Mouse (Mus musculus): Measurements from ENCODE around the gene Ankrd44. TPM values are rescaled to one million over a fixed set of nuclear protein-coding genes. Genes with fewer than 3 reads are reported as not detected.

Ankrd44 gene
- polyA plus RNA-seq, 1 experiment, result 18.6 TPM

DNA sequence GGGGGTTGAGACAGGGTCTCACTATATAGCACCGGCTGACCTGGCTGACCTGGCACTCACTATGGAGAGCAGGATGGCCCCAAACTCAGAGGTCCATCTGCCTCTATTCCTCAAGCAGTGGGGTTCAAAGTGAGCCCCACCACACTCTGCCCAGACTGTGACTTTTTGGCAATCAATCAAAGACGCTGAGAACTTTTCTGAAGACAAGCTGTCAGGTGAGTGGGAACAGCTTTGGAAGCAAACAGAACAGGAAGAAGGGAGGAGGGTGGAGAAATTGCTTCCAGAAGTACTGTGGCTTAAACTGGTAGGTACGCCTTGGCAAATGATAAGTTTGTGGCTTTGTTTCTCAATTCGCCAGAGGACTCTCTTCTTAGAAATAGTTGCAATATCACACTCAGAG lies 9.7 kb downstream of the Ankrd44 start:
- H3K27me3 ChIP-seq (ENCODE audit: control insufficient read depth, insufficient read depth, low read length), result no peaks in the 10 kb centered on the region
- no peak overlapping the region for H3K27ac ChIP-seq (ENCODE audit: insufficient read depth, low read length)
- WGBS, result 75% methylated on average over 4 of the region's 4 CpGs
- no peak overlapping the region for H3K4me3 ChIP-seq (replicated peaks; ENCODE audit: insufficient read depth, low read depth, low read length)
- no peak for TF ChIP-seq CTCF (IDR thresholded peaks at IDR 0.05; ENCODE audit: borderline replicate concordance, insufficient read depth, low read depth, low read length)
- TF ChIP-seq POLR2A (IDR thresholded peaks at IDR 0.05; ENCODE audit: borderline replicate concordance, insufficient read depth, low read length), result no peak
- DNase-seq, result no peak
- no peaks in the 10 kb centered on the region for H3K4me1 ChIP-seq (ENCODE audit: control insufficient read depth, insufficient read depth, low read length)

DNA sequence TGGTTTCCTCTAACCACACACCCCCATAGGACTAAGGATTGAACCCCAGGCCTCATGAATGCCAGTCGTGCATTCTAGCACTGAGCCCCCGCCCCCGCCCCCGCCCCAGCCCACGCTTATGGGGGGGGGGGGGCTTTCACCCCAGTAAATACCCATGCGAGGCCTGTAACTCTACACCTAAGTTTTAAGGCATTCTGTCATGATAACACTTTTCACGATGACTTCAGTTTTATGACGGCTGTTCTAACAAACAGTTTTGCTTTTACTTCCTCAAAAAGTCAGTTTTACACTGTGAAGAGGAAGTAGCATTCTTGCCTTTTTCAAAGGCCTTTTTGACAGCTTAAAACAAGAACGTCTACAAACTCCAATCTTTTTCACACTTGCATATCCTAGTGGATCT lies 11.8 kb downstream of the Ankrd44 start:
- Histone ChIP-seq H3K27me3 (ENCODE audit: control insufficient read depth, insufficient read depth, low read length) (no peaks in the 10 kb centered on the region), H3K4me3 (replicated peaks; ENCODE audit: insufficient read depth, low read depth, low read length) (no peak overlapping the region), H3K27ac (ENCODE audit: insufficient read depth, low read length) (no peak overlapping the region), H3K4me1 (ENCODE audit: control insufficient read depth, insufficient read depth, low read length) (no peaks in the 10 kb centered on the region)
- WGBS, result 81% methylated on average over 9 of the region's 9 CpGs
- TF ChIP-seq POLR2A (IDR thresholded peaks at IDR 0.05; ENCODE audit: borderline replicate concordance, insufficient read depth, low read length) (no peak), CTCF (IDR thresholded peaks at IDR 0.05; ENCODE audit: borderline replicate concordance, insufficient read depth, low read depth, low read length) (no peak)
- DNase-seq, result no peak

DNA sequence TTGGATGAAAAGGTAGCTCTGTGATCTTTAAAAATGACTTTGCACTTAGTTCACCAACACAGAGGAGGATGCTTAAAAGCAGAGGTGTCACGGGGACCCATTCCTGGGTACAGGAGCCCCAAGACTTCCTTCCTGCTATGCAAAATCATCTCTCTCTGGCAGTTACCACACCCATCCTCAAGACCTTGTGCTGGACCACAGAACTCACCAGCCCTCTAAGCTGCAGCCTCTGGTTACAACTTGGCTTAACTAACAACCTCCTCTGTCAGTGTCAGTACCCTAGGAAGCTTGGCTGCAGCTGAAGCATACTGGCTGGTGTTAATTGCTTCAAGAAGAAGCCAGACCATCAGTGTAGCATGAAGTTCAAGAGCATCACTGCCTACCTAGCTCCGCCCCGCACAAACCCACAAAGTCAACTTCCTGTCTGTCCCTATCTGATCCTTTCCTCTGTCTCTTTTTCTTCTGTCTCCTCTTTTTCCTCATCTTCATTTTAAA lies 12.8 kb downstream of the Ankrd44 start:
- WGBS, result 95% methylated on average over 3 of the region's 3 CpGs
- Histone ChIP-seq H3K27ac (ENCODE audit: insufficient read depth, low read length) (no peak overlapping the region), H3K27me3 (ENCODE audit: control insufficient read depth, insufficient read depth, low read length) (no peaks in the 10 kb centered on the region), H3K4me1 (ENCODE audit: control insufficient read depth, insufficient read depth, low read length) (no peaks in the 10 kb centered on the region), H3K4me3 (replicated peaks; ENCODE audit: insufficient read depth, low read depth, low read length) (no peak overlapping the region)
- TF ChIP-seq POLR2A (IDR thresholded peaks at IDR 0.05; ENCODE audit: borderline replicate concordance, insufficient read depth, low read length) (no peak), CTCF (IDR thresholded peaks at IDR 0.05; ENCODE audit: borderline replicate concordance, insufficient read depth, low read depth, low read length) (no peak)
- DNase-seq, result no peak

DNA sequence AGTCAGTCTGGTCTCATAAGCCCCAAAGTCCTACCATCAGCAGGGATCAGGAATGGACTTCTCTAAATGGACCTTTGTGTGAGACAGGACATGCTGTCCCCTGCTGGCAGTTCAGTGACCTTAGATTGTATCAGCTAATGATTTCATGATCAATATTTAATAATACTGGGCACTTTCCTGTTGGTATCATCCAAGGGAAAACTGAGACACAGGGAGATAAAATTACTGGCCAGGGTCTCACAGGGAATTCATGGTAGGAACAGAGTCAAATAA lies 13.2 kb downstream of the Ankrd44 start:
- DNase-seq, result no peak
- TF ChIP-seq CTCF (IDR thresholded peaks at IDR 0.05; ENCODE audit: borderline replicate concordance, insufficient read depth, low read depth, low read length), result no peak
- TF ChIP-seq POLR2A (IDR thresholded peaks at IDR 0.05; ENCODE audit: borderline replicate concordance, insufficient read depth, low read length), result no peak
- Histone ChIP-seq H3K4me1 (ENCODE audit: control insufficient read depth, insufficient read depth, low read length) (no peaks in the 10 kb centered on the region), H3K4me3 (replicated peaks; ENCODE audit: insufficient read depth, low read depth, low read length) (no peak overlapping the region), H3K27me3 (ENCODE audit: control insufficient read depth, insufficient read depth, low read length) (no peaks in the 10 kb centered on the region), H3K27ac (ENCODE audit: insufficient read depth, low read length) (no peak overlapping the region)

DNA sequence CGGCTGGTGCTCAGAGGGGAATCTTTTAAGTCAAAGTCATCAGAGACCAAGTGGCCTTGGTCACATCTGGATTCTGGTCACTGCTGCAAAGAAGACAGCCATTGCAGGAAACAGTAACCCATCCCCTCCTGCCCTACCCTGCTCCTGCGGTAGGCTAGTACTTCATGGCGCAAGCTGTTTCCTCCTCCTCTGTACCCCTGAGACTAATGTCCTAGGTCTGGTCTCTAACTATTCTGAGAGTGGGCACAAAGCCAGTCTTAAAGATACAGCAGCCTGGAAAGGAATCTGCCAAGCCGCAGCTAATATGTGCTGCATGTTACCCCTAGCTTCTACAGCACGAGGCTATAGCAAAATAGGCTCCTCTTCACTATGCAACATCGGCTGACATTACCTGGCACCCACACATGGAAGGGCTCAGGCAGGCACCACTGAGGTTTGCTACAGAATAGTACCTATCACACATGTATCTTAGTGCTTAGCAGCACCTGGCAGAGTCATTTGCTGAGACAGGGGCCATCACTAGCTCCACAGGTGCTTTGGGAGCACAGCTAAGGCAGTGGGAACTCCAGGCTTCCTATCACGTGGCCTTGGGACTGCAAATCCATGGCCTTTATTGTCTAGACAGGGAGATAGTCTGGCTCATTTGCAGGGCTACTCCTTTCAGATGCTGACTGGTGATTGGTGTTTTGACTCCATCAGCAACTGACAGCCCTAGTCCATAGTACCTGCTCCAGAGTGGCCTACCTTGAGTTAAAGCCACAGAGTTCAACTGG lies 13.7 kb downstream of the Ankrd44 start:
- H3K4me1 ChIP-seq (ENCODE audit: control insufficient read depth, insufficient read depth, low read length), result no peaks in the 10 kb centered on the region
- H3K4me3 ChIP-seq (replicated peaks; ENCODE audit: insufficient read depth, low read depth, low read length), result no peak overlapping the region
- TF ChIP-seq POLR2A (IDR thresholded peaks at IDR 0.05; ENCODE audit: borderline replicate concordance, insufficient read depth, low read length) (no peak), CTCF (IDR thresholded peaks at IDR 0.05; ENCODE audit: borderline replicate concordance, insufficient read depth, low read depth, low read length) (no peak)
- no peak overlapping the region for H3K27ac ChIP-seq (ENCODE audit: insufficient read depth, low read length)
- no peak for DNase-seq
- 75% methylated on average over 7 of the region's 7 CpGs for WGBS
- H3K27me3 ChIP-seq (ENCODE audit: control insufficient read depth, insufficient read depth, low read length), result no peaks in the 10 kb centered on the region

DNA sequence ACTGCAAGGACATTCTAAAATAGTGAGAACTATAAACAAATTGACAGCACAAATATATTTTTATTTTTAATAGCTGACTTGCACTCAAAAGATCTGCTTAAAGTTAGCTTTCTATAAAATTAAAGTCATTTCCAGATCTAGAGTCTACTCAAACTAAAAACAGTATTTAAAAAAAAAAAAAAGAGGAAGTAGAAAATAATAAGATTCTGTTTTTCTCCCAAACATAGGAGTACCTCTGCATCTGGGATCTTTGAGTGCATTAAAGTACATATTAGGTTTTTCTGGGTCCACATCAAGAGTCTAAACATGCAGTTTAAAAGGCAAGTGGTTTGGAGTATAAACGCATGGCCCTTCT lies 15.0 kb downstream of the Ankrd44 start:
- no peak for DNase-seq
- WGBS, result 95% methylated on average over 1 of the region's 1 CpGs
- Histone ChIP-seq H3K27me3 (ENCODE audit: control insufficient read depth, insufficient read depth, low read length) (no peaks in the 10 kb centered on the region), H3K4me3 (replicated peaks; ENCODE audit: insufficient read depth, low read depth, low read length) (no peak overlapping the region), H3K27ac (ENCODE audit: insufficient read depth, low read length) (no peak overlapping the region), H3K4me1 (ENCODE audit: control insufficient read depth, insufficient read depth, low read length) (peaks cover 2% of the 10 kb centered on the region; the same call in 1 of the 2 replicates)
- TF ChIP-seq POLR2A (IDR thresholded peaks at IDR 0.05; ENCODE audit: borderline replicate concordance, insufficient read depth, low read length), result no peak
- TF ChIP-seq CTCF (IDR thresholded peaks at IDR 0.05; ENCODE audit: borderline replicate concordance, insufficient read depth, low read depth, low read length), result no peak

DNA sequence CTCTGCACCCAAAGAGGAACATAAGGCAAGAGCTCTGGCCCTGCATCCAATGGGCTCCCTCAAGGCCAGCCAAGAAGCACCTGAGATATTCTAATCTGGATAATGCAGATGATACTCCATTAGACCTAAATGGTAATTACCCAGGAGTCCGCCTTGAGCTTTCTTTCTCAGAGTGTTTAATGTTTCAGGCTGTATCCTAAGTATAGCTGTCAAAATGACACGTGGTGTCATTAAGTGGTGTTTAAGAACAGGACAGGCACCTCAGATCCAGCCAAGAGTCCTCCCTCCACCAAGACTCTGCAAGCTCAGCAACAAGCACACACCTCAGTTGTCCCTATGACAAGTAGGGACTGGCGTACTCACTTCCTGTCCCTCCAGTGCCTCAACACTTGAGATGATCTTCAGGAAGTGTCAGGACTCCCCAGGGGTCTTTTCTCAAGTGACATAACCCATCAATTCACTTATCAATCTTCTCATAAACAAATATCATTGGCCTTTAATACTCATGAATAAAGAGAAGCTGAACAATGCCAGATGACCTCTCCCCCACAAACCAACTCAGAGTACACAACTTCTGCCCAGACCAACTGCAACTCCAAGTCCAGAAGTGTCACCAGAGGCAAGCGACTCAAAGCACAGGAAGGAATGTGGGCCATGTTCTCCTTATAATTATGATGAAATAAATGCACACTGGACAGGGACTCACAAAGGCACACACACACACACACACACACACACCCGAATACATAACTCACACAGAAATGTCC lies 15.5 kb downstream of the Ankrd44 start:
- Histone ChIP-seq H3K27me3 (ENCODE audit: control insufficient read depth, insufficient read depth, low read length) (no peaks in the 10 kb centered on the region), H3K4me3 (replicated peaks; ENCODE audit: insufficient read depth, low read depth, low read length) (no peak overlapping the region), H3K4me1 (ENCODE audit: control insufficient read depth, insufficient read depth, low read length) (peaks cover 4% of the 10 kb centered on the region; the same call in 1 of the 2 replicates), H3K27ac (ENCODE audit: insufficient read depth, low read length) (no peak overlapping the region)
- TF ChIP-seq POLR2A (IDR thresholded peaks at IDR 0.05; ENCODE audit: borderline replicate concordance, insufficient read depth, low read length) (no peak), CTCF (IDR thresholded peaks at IDR 0.05; ENCODE audit: borderline replicate concordance, insufficient read depth, low read depth, low read length) (no peak)
- WGBS, result 90% methylated on average over 5 of the region's 5 CpGs
- DNase-seq, result no peak

DNA sequence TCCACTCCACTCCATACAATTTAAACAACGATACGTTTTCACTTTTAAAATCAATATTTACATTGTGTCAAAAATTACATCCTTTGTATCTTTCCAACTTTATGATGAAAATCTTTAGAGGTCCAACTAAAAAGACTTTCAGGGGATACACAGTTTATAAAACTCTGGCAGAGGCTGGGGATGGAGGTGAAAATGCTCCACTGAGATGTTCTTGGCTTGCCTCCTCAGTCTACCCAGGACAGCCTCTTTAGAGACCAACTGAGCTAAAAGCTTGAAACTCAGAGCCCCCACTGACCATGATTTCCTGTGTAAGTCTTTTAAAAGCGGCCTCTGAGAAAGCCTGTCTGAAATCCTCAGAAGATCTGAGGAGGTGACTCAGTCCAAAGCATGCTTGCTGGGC lies 17.4 kb downstream of the Ankrd44 start:
- no peak overlapping the region for H3K4me3 ChIP-seq (replicated peaks; ENCODE audit: insufficient read depth, low read depth, low read length)
- no peak overlapping the region for H3K27ac ChIP-seq (ENCODE audit: insufficient read depth, low read length)
- TF ChIP-seq CTCF (IDR thresholded peaks at IDR 0.05; ENCODE audit: borderline replicate concordance, insufficient read depth, low read depth, low read length) (no peak), POLR2A (IDR thresholded peaks at IDR 0.05; ENCODE audit: borderline replicate concordance, insufficient read depth, low read length) (no peak)
- peaks cover 4% of the 10 kb centered on the region; the same call in 1 of the 2 replicates for H3K4me1 ChIP-seq (ENCODE audit: control insufficient read depth, insufficient read depth, low read length)
- WGBS, result 94% methylated on average over 3 of the region's 3 CpGs
- H3K27me3 ChIP-seq (ENCODE audit: control insufficient read depth, insufficient read depth, low read length), result no peaks in the 10 kb centered on the region
- no peak for DNase-seq
